Comparison of ENCODE assay signal across 20 mouse cellular contexts in the genomic region with DNA sequence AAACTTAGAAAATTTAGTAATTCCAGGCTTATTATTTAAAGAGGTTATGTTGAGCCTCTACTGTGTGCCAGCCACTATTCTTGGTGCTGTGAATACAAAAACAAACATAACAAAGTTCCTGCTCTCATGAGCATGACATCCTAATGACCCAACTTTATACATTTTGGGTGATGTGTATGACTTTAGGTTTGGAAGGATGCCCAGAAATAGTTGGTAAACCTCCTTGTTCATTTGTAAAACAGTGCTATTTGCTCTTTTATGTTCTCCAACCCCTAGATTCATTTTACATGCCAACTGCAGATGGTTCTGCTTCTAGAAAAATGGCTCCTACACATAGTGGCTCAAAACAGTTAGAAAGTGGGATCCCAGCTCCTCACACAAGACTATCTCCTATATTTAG.
"Had no signal": no experiment of that assay in that cellular context is flagged by ENCODE, and none has a peak within 500 bp of the region (broad histone marks: within the 10 kb centered on the region; RNA-seq: fewer than 3 reads in every experiment).

No protein-coding gene starts in this region.

- H3K9ac ChIP-seq: liver, embryonic 15.5 days; liver, postnatal 0 days; midbrain, embryonic 13.5 days; midbrain, embryonic 15.5 days; neural tube, embryonic 13.5 days; neural tube, embryonic 15.5 days had no signal

- H3K36me3 ChIP-seq: liver, embryonic 15.5 days; midbrain, embryonic 13.5 days; midbrain, embryonic 15.5 days; neural tube, embryonic 13.5 days; neural tube, embryonic 15.5 days had no signal

- ATAC-seq: liver, postnatal 0 days; midbrain, embryonic 13.5 days; midbrain, embryonic 15.5 days had no signal

- H3K4me3 ChIP-seq: liver, embryonic 15.5 days; megakaryocyte, embryonic 14.5 days; midbrain, embryonic 13.5 days; midbrain, embryonic 15.5 days; myocyte; neural tube, embryonic 13.5 days; neural tube, embryonic 15.5 days had no signal

- H3K4me1 ChIP-seq: liver, embryonic 15.5 days; megakaryocyte, embryonic 14.5 days; midbrain, embryonic 13.5 days; midbrain, embryonic 15.5 days; neural tube, embryonic 13.5 days; neural tube, embryonic 15.5 days had no signal

- H3K27ac ChIP-seq: liver, embryonic 15.5 days; macrophage; midbrain, embryonic 13.5 days; midbrain, embryonic 15.5 days; neural tube, embryonic 13.5 days; neural tube, embryonic 15.5 days had no signal

- DNase-seq: liver, postnatal 0 days; lung, adult 2 months; lung, postnatal 10 days; retina, postnatal 1 day; right cerebral cortex, adult 18-20 months; right cerebral cortex, postnatal 25 days; right cerebral cortex, postnatal 4 days; spleen, adult 18-20 months; thymus, adult 18-20 months; thymus, postnatal 14 days; thymus, postnatal 36 days had no signal

- H3K4me2 ChIP-seq: liver, embryonic 15.5 days; midbrain, embryonic 11.5 days; midbrain, embryonic 13.5 days; midbrain, embryonic 15.5 days; neural tube, embryonic 13.5 days; neural tube, embryonic 15.5 days had no signal

- H3K27me3 ChIP-seq: liver, embryonic 15.5 days; midbrain, embryonic 13.5 days; midbrain, embryonic 15.5 days; neural tube, embryonic 13.5 days; neural tube, embryonic 15.5 days had no signal

- H3K9me3 ChIP-seq: liver, embryonic 15.5 days; megakaryocyte, embryonic 14.5 days; midbrain, embryonic 13.5 days; midbrain, embryonic 15.5 days; neural tube, embryonic 13.5 days; neural tube, embryonic 15.5 days had no signal
